Mouse (Mus musculus) spleen, adult 2 months (tissue): ENCODE measurements around the gene Fam166a.

Source experiments
- CTCF ChIP-seq: fragments of 200-500 bp; IDR thresholded peaks from 2 replicates; pipeline ENCODE4 v1.5.1; 2011; ENCODE audit warnings: mild to moderate bottlenecking, inconsistent platforms; ENCODE audit not compliant: insufficient read depth, insufficient read length, insufficient replicate concordance; ENCODE audit errors: extremely low read depth
- POLR2A ChIP-seq: fragments of 200-500 bp; IDR thresholded peaks from 2 replicates; pipeline ENCODE4 v1.6.1; 2011; ENCODE audit warnings: low read depth, low read length, inconsistent platforms

DNA sequence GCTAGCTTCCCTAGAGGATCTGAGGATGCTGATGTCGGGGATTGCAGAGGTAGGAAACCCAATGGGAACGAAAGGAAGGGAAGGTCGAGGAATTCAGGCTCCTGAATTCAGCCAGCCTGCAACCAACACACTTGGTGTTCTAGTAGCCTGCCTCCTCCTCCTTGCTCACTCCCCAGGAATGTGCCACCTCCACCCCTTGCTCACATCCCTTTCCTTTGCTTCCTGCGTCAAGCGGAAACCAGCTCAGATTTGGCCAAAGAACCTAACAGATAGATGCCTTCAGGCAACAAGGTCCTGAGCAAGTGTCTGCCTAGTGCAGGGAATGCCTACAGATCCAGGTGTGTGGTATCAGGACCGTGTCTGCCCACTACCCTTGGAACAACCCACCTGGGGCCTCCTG is 42.0 kb upstream of the Fam166a start:
- TF ChIP-seq CTCF, result no peak
- no peak for TF ChIP-seq POLR2A
